Mouse (Mus musculus) embryonic facial prominence, embryonic 12.5 days (tissue): ENCODE results near the gene Trim47. TPM values are rescaled to one million over a fixed set of nuclear protein-coding genes. Genes with fewer than 3 reads are reported as not detected.
A peak's percentile ranks its signal among the peaks of the same experiment; 100 is the strongest.

Experiments
- ATAC-seq: fragments of 200-750 bp; cut with Nextera tagmentation; 2 replicates; pipeline ENCODE4 v1.8.0; 2017; ENCODE audit not compliant: insufficient number of reproducible peaks, insufficient read depth, low FRiP score, low TSS enrichment
- H3K27ac ChIP-seq: fragments of 300-500 bp; sonication (generic); 2 replicates; pipeline ENCODE4 v1.5.1; 2016; ENCODE audit warnings: mild to moderate bottlenecking
- H3K27me3 ChIP-seq: fragments of 300-500 bp; sonication (generic); 2 replicates; pipeline ENCODE4 v1.6.1; 2016; ENCODE audit warnings: mild to moderate bottlenecking, moderate library complexity
- H3K36me3 ChIP-seq: fragments of 300-500 bp; sonication (generic); 2 replicates; pipeline ENCODE4 v1.6.1; 2016; ENCODE audit warnings: mild to moderate bottlenecking
- H3K4me1 ChIP-seq: fragments of 300-500 bp; sonication (generic); 2 replicates; pipeline ENCODE4 v1.6.1; 2016
- H3K4me2 ChIP-seq: fragments of 300-500 bp; sonication (generic); replicated peaks from 2 replicates; pipeline ENCODE4 v1.6.1; 2016; ENCODE audit warnings: mild to moderate bottlenecking, moderate library complexity
- H3K4me3 ChIP-seq: fragments of 300-500 bp; sonication (generic); 2 replicates; pipeline ENCODE4 v1.5.1; 2016; ENCODE audit warnings: mild to moderate bottlenecking
- H3K9ac ChIP-seq: fragments of 300-500 bp; sonication (generic); 2 replicates; pipeline ENCODE4 v1.6.1; 2016; ENCODE audit warnings: mild to moderate bottlenecking, moderate library complexity
- H3K9me3 ChIP-seq: fragments of 300-500 bp; sonication (generic); 2 replicates; pipeline ENCODE4 v1.6.1; 2016; ENCODE audit warnings: mild to moderate bottlenecking, moderate library complexity
- WGBS: fragments of 180-500 bp; shearing (Covaris S2); methylation state at CpG from one replicate; pipeline ENCODE4 v1.1.7; 2016; 5-methylcytosine and 5-hydroxymethylcytosine counted together
- polyA plus RNA-seq: library from polyadenylated mRNA; unstranded; fragments of >200 nt; fragmentation: Nextera tagmentation; extraction: Ambion mirVana; gene quantifications from 2 replicates; pipeline ENCODE4 v1.2.1, GENCODE M21; 2016

Trim47 gene
- polyA plus RNA-seq, 1 experiment from 2014 or later, result 6.9 TPM

- Histone ChIP-seq H3K9ac (peak overlapping the region; percentile 19; the same call in 1 of the 2 replicates), H3K4me1 (peaks cover 64% of the 10 kb centered on the region), H3K4me2 (no peak overlapping the region), H3K36me3 (no peaks in the 10 kb centered on the region), H3K9me3 (no peaks in the 10 kb centered on the region), H3K27me3 (peaks cover 39% of the 10 kb centered on the region), H3K4me3 (no peak overlapping the region), H3K27ac (peak overlapping the region; percentile 67)
- WGBS, result 31% methylated on average over 14 of the region's 14 CpGs
- ATAC-seq, result peak; percentile 32; the same call in 1 of the 2 replicates
Measured at GRCm38 (mm10) chr11:116104006-116104646, 22.9 kb downstream of the Trim47 start.

- no peaks in the 10 kb centered on the region for H3K36me3 ChIP-seq
- no peak for ATAC-seq
- 0 out of 2 replicates have a peak overlapping the region, but pooled peaks have one; percentile 67 for H3K27ac ChIP-seq
- H3K4me3 ChIP-seq, result no peak overlapping the region
- H3K4me2 ChIP-seq, result no peak overlapping the region
- H3K9ac ChIP-seq, result no peak overlapping the region
- H3K4me1 ChIP-seq, result peaks cover 62% of the 10 kb centered on the region
- WGBS, result 75% methylated on average over 12 of the region's 12 CpGs
- no peaks in the 10 kb centered on the region for H3K9me3 ChIP-seq
- peaks cover 33% of the 10 kb centered on the region for H3K27me3 ChIP-seq
Measured at GRCm38 (mm10) chr11:116103572-116103971, 23.4 kb downstream of the Trim47 start.

GRCm38 (mm10) chr11:116102472-116102871 lies 24.5 kb downstream of the Trim47 start:
- Histone ChIP-seq H3K4me1 (peaks cover 53% of the 10 kb centered on the region), H3K27ac (peak overlapping the region; percentile 77), H3K36me3 (no peaks in the 10 kb centered on the region), H3K9me3 (no peaks in the 10 kb centered on the region), H3K9ac (no peak overlapping the region), H3K4me3 (no peak overlapping the region), H3K27me3 (peaks cover 22% of the 10 kb centered on the region), H3K4me2 (no peak overlapping the region; the same call in 1 of the 2 replicates)
- WGBS, result 57% methylated on average over 3 of the region's 4 CpGs
- ATAC-seq, result no peak

- peak overlapping the region; percentile 77 for H3K27ac ChIP-seq
- H3K4me3 ChIP-seq, result no peak overlapping the region
- no peaks in the 10 kb centered on the region for H3K36me3 ChIP-seq
- peak overlapping the region; percentile 13; the same call in 1 of the 2 replicates for H3K4me2 ChIP-seq
- peaks cover 50% of the 10 kb centered on the region for H3K4me1 ChIP-seq
- H3K9me3 ChIP-seq, result no peaks in the 10 kb centered on the region
- 19% methylated on average over 11 of the region's 11 CpGs for WGBS
- ATAC-seq, result peak; percentile 22; the same call in 1 of the 2 replicates
- 0 out of 2 replicates have a peak overlapping the region, but pooled peaks have one; percentile 21 for H3K9ac ChIP-seq
- peaks cover 17% of the 10 kb centered on the region for H3K27me3 ChIP-seq
Measured at GRCm38 (mm10) chr11:116101931-116102381, 25.1 kb downstream of the Trim47 start.

GRCm38 (mm10) chr11:116100839-116101238 lies 26.2 kb downstream of the Trim47 start:
- Histone ChIP-seq H3K36me3 (no peaks in the 10 kb centered on the region), H3K4me2 (no peak overlapping the region), H3K4me1 (peaks cover 39% of the 10 kb centered on the region), H3K9ac (no peak overlapping the region), H3K27ac (no peak overlapping the region), H3K4me3 (no peak overlapping the region), H3K27me3 (peaks cover 6% of the 10 kb centered on the region; the same call in 1 of the 2 replicates), H3K9me3 (peaks cover 3% of the 10 kb centered on the region; the same call in 1 of the 2 replicates)
- no peak for ATAC-seq
- WGBS, result 81% methylated on average over 7 of the region's 7 CpGs

- 77% methylated on average over 6 of the region's 6 CpGs for WGBS
- peaks cover 37% of the 10 kb centered on the region for H3K4me1 ChIP-seq
- ATAC-seq, result no peak
- H3K27me3 ChIP-seq, result 0 out of 2 replicates have a peak, but pooled peaks cover 2% of the 10 kb centered on the region
- peaks cover 3% of the 10 kb centered on the region; the same call in 1 of the 2 replicates for H3K9me3 ChIP-seq
- no peaks in the 10 kb centered on the region for H3K36me3 ChIP-seq
- H3K9ac ChIP-seq, result no peak overlapping the region
- no peak overlapping the region for H3K4me3 ChIP-seq
- H3K27ac ChIP-seq, result no peak overlapping the region
- no peak overlapping the region for H3K4me2 ChIP-seq
Measured at GRCm38 (mm10) chr11:116100385-116100784, 26.6 kb downstream of the Trim47 start.

GRCm38 (mm10) chr11:116099462-116099861 lies 27.5 kb downstream of the Trim47 start:
- Histone ChIP-seq H3K9ac (no peak overlapping the region), H3K27me3 (no peaks in the 10 kb centered on the region), H3K9me3 (peaks cover 3% of the 10 kb centered on the region; the same call in 1 of the 2 replicates), H3K4me2 (no peak overlapping the region), H3K36me3 (no peaks in the 10 kb centered on the region), H3K4me3 (no peak overlapping the region), H3K27ac (no peak overlapping the region), H3K4me1 (peaks cover 36% of the 10 kb centered on the region)
- 86% methylated on average over 6 of the region's 6 CpGs for WGBS
- no peak for ATAC-seq

- 70% methylated on average over 14 of the region's 14 CpGs for WGBS
Measured at GRCm38 (mm10) chr11:116098711-116099460, 28.1 kb downstream of the Trim47 start.

GRCm38 (mm10) chr11:116096213-116097108 lies 30.5 kb downstream of the Trim47 start:
- H3K4me2 ChIP-seq, result no peak overlapping the region
- peaks cover 14% of the 10 kb centered on the region for H3K4me1 ChIP-seq
- no peaks in the 10 kb centered on the region for H3K36me3 ChIP-seq
- H3K9me3 ChIP-seq, result peaks cover 3% of the 10 kb centered on the region; the same call in 1 of the 2 replicates
- H3K4me3 ChIP-seq, result no peak overlapping the region
- WGBS, result 93% methylated on average over 5 of the region's 5 CpGs
- ATAC-seq, result no peak
- H3K27me3 ChIP-seq, result no peaks in the 10 kb centered on the region
- no peak overlapping the region for H3K27ac ChIP-seq
- H3K9ac ChIP-seq, result no peak overlapping the region

More at GRCm38 (mm10) chr11:116098711-116099460, 28.1 kb downstream of the Trim47 start:
- Histone ChIP-seq H3K4me3 (no peak overlapping the region), H3K4me1 (peaks cover 30% of the 10 kb centered on the region), H3K27me3 (no peaks in the 10 kb centered on the region), H3K9ac (no peak overlapping the region), H3K9me3 (peaks cover 3% of the 10 kb centered on the region; the same call in 1 of the 2 replicates), H3K27ac (no peak overlapping the region), H3K36me3 (no peaks in the 10 kb centered on the region), H3K4me2 (no peak overlapping the region)
- no peak for ATAC-seq

GRCm38 (mm10) chr11:116095573-116095972 lies 31.4 kb downstream of the Trim47 start:
- no peaks in the 10 kb centered on the region for H3K36me3 ChIP-seq
- no peak for ATAC-seq
- H3K9me3 ChIP-seq, result peaks cover 3% of the 10 kb centered on the region; the same call in 1 of the 2 replicates
- H3K4me3 ChIP-seq, result no peak overlapping the region
- H3K27me3 ChIP-seq, result no peaks in the 10 kb centered on the region
- WGBS, result 69% methylated on average over 3 of the region's 3 CpGs
- H3K27ac ChIP-seq, result no peak overlapping the region
- H3K4me1 ChIP-seq, result peaks cover 10% of the 10 kb centered on the region; the same call in 1 of the 2 replicates
- H3K9ac ChIP-seq, result no peak overlapping the region
- H3K4me2 ChIP-seq, result no peak overlapping the region
